ENCODE assay signal across 8 mouse cellular contexts in the genomic region with DNA sequence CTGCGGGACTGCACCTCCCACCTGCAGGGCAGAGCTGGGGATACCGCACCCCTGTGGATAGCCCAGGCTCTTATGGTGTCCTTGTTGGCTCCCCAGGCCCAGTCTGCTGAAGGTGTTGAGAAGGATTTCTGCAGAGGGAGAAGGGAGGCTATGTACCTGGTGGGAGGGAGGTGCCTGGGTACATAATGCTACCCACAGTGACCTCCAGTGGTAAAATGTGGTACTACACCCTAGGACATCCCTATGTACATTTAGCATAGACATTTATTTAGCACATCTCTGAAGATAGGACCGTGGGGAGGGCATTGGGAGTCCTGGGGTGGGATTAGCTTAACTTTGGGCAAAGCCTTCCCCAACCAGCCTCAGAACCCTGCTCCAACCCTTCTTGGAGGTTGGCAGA. TPM values are rescaled to one million over a fixed set of nuclear protein-coding genes. Genes with fewer than 3 reads are reported as not detected.
DNase-seq lines count a peak whose midpoint lies in the region; ATAC-seq and TF ChIP-seq lines count a peak whose summit lies in the region.

No protein-coding gene starts in this region.

- H3K4me2 ChIP-seq in forebrain, postnatal 0 days (ENCODE audit: low read depth), result no peak overlapping the region
- H3K4me2 ChIP-seq in forebrain, embryonic 13.5 days, result no peak overlapping the region
- H3K4me2 ChIP-seq in lung, postnatal 0 days (replicated peaks; ENCODE audit: low read depth, low read length), result no peak overlapping the region
- no peak overlapping the region for H3K4me2 ChIP-seq in stomach, postnatal 0 days (replicated peaks; ENCODE audit: low read depth)

- H3K9me3 ChIP-seq in forebrain, postnatal 0 days (ENCODE audit: low read length), result no peaks in the 10 kb centered on the region
- no peaks in the 10 kb centered on the region for H3K9me3 ChIP-seq in forebrain, embryonic 13.5 days (replicated peaks)
- H3K9me3 ChIP-seq in lung, postnatal 0 days (ENCODE audit: low read length), result no peaks in the 10 kb centered on the region
- no peaks in the 10 kb centered on the region for H3K9me3 ChIP-seq in stomach, postnatal 0 days (ENCODE audit: control insufficient read depth, low read length)

- TF ChIP-seq EP300 in lung, postnatal 0 days (IDR thresholded peaks at IDR 0.05), result no peak
- TF ChIP-seq EP300 in stomach, postnatal 0 days (optimal IDR thresholded peaks at IDR 0.05), result no peak

- TF ChIP-seq POLR2A in bone marrow macrophage, adult 2 months (IDR thresholded peaks at IDR 0.05; ENCODE audit: borderline replicate concordance, low read depth, low read length), result no peak

- H3K36me3 ChIP-seq in forebrain, postnatal 0 days (ENCODE audit: insufficient read depth), result no peaks in the 10 kb centered on the region; the same call in 1 of the 2 replicates
- H3K36me3 ChIP-seq in forebrain, embryonic 13.5 days (ENCODE audit: poor library complexity, severe bottlenecking), result no peaks in the 10 kb centered on the region
- H3K36me3 ChIP-seq in lung, postnatal 0 days (ENCODE audit: insufficient read depth, low read length), result no peaks in the 10 kb centered on the region
- no peaks in the 10 kb centered on the region for H3K36me3 ChIP-seq in stomach, postnatal 0 days (ENCODE audit: control insufficient read depth, insufficient read depth, low read length)

- no peak overlapping the region for H3K9ac ChIP-seq in forebrain, postnatal 0 days
- no peak overlapping the region for H3K9ac ChIP-seq in forebrain, embryonic 13.5 days
- H3K9ac ChIP-seq in lung, postnatal 0 days (replicated peaks; ENCODE audit: low read depth), result no peak overlapping the region
- no peak overlapping the region for H3K9ac ChIP-seq in stomach, postnatal 0 days (ENCODE audit: low read length)

- H3K4me1 ChIP-seq in forebrain, postnatal 0 days (ENCODE audit: insufficient read depth), result no peaks in the 10 kb centered on the region
- H3K4me1 ChIP-seq in forebrain, embryonic 13.5 days, result no peaks in the 10 kb centered on the region
- no peaks in the 10 kb centered on the region for H3K4me1 ChIP-seq in bone marrow macrophage, adult 2 months (ENCODE audit: control insufficient read depth, insufficient read depth, low read length)
- H3K4me1 ChIP-seq in lung, postnatal 0 days (ENCODE audit: insufficient read depth, low read depth, low read length), result 0 out of 2 replicates have a peak, but pooled peaks cover 5% of the 10 kb centered on the region
- H3K4me1 ChIP-seq in stomach, postnatal 0 days (replicated peaks; ENCODE audit: control insufficient read depth, insufficient read depth), result no peaks in the 10 kb centered on the region

- H3K27ac ChIP-seq in forebrain, postnatal 0 days (ENCODE audit: low read depth, low read length), result no peak overlapping the region
- no peak overlapping the region for H3K27ac ChIP-seq in forebrain, embryonic 13.5 days
- H3K27ac ChIP-seq in bone marrow macrophage, adult 2 months (ENCODE audit: insufficient read depth, low read depth, low read length), result no peak overlapping the region
- H3K27ac ChIP-seq in lung, postnatal 0 days (ENCODE audit: low read length), result no peak overlapping the region
- no peak overlapping the region for H3K27ac ChIP-seq in stomach, postnatal 0 days (replicated peaks)

- DNase-seq in forebrain, postnatal 0 days, result peak; percentile 84
- peak; percentile 45 for DNase-seq in 416B (ENCODE audit: low read depth)
- DNase-seq in kidney, postnatal 36 days, result peak; percentile 65 to 76
- DNase-seq in lung, postnatal 0 days (ENCODE audit: low spot score), result peak; percentile 75
- peak; percentile 69 for DNase-seq in stomach, postnatal 0 days (ENCODE audit: low spot score)

- 48% methylated on average over 3 of the region's 3 CpGs for WGBS in forebrain, postnatal 0 days
- WGBS in forebrain, embryonic 13.5 days, result 43% methylated on average over 3 of the region's 3 CpGs
- WGBS in lung, postnatal 0 days, result 56% methylated on average over 3 of the region's 3 CpGs
- WGBS in stomach, postnatal 0 days, result 53% methylated on average over 3 of the region's 3 CpGs

- ATAC-seq in forebrain, postnatal 0 days, result peak; percentile 34; the same call in 1 of the 2 replicates
- no peak for ATAC-seq in forebrain, embryonic 13.5 days
- peak; percentile 63 for ATAC-seq in granulocyte monocyte progenitor cell, adult 5-6 weeks (replicated peaks; ENCODE audit: poor library complexity, severe bottlenecking)
- no peak for ATAC-seq in lung, postnatal 0 days
- ATAC-seq in stomach, postnatal 0 days (ENCODE audit: low FRiP score, low TSS enrichment), result peak; percentile 24

- H3K27me3 ChIP-seq in forebrain, postnatal 0 days (ENCODE audit: insufficient read depth, low read length), result no peaks in the 10 kb centered on the region
- H3K27me3 ChIP-seq in forebrain, embryonic 13.5 days, result no peaks in the 10 kb centered on the region
- no peaks in the 10 kb centered on the region for H3K27me3 ChIP-seq in lung, postnatal 0 days (replicated peaks; ENCODE audit: insufficient read depth, low read length)
- H3K27me3 ChIP-seq in stomach, postnatal 0 days (ENCODE audit: control insufficient read depth, insufficient read depth, low read length), result no peaks in the 10 kb centered on the region

- no peak overlapping the region for H3K4me3 ChIP-seq in forebrain, postnatal 0 days (ENCODE audit: low read depth, low read length)
- no peak overlapping the region for H3K4me3 ChIP-seq in forebrain, embryonic 13.5 days
- no peak overlapping the region for H3K4me3 ChIP-seq in bone marrow macrophage, adult 2 months (ENCODE audit: insufficient read depth, low read length)
- H3K4me3 ChIP-seq in lung, postnatal 0 days (ENCODE audit: low read depth, low read length), result no peak overlapping the region
- no peak overlapping the region for H3K4me3 ChIP-seq in stomach, postnatal 0 days (ENCODE audit: low read depth, low read length)

- TF ChIP-seq CTCF in forebrain, postnatal 0 days (IDR thresholded peaks at IDR 0.05; ENCODE audit: low read depth), result peak; percentile 91
- peak; percentile 41; the same call in 1 of the 2 replicates for TF ChIP-seq CTCF in bone marrow macrophage, adult 2 months (IDR thresholded peaks at IDR 0.05; ENCODE audit: low read depth, low read length)
- TF ChIP-seq CTCF in lung, postnatal 0 days (IDR thresholded peaks at IDR 0.05), result peak; percentile 86
- peak; percentile 92 for TF ChIP-seq CTCF in stomach, postnatal 0 days (IDR thresholded peaks at IDR 0.05; ENCODE audit: low read depth)

RNA-seq across cellular contexts. Expression of a gene that starts 28.5 kb away (rescaled TPM):
- 1.1 and 2.4 TPM in 2 replicates for total RNA-seq in forebrain, postnatal 0 days (2014; rRNA removed)
- 1.4 and 1.5 TPM in 2 replicates for polyA plus RNA-seq in forebrain, postnatal 0 days (2015; fragmentation: Nextera tagmentation; extraction: Ambion mirVana)
- polyA plus RNA-seq in forebrain, embryonic 13.5 days (2015; fragmentation: Nextera tagmentation; extraction: Ambion mirVana), result 0.22 and 0.45 TPM in 2 replicates
- not detected in 2 replicates for polyA plus RNA-seq in bone marrow macrophage, adult 2 months (2012; ENCODE audit: insufficient read depth, insufficient read length, missing spikeins)
- total RNA-seq in granulocyte monocyte progenitor cell, adult 5-6 weeks (2014; fragmentation: Nextera tagmentation), result not detected in 2 replicates
- not detected in 2 replicates for total RNA-seq in granulocyte monocyte progenitor cell, adult 5-6 weeks (2017)
- polyA plus RNA-seq in lung, postnatal 0 days (2015; fragmentation: Nextera tagmentation; extraction: Ambion mirVana), result 15.9 and 20.2 TPM in 2 replicates
- polyA plus RNA-seq in stomach, postnatal 0 days (2015; fragmentation: Nextera tagmentation; extraction: Ambion mirVana), result 38.5 and 41.2 TPM in 2 replicates

Comparison
In these comparisons a context has a peak if more than half of its experiments do, and no peak if none do; other contexts are left out.
1. ATAC-seq: peak in forebrain, postnatal 0 days (single experiment), granulocyte monocyte progenitor cell, adult 5-6 weeks (single experiment) and stomach, postnatal 0 days (single experiment); none in forebrain, embryonic 13.5 days (single experiment) and lung, postnatal 0 days (single experiment).
2. CTCF ChIP-seq: peak in every context shown above with its lines; median percentile 92 in stomach, postnatal 0 days; 91 in forebrain, postnatal 0 days; 86 in lung, postnatal 0 days; 41 in bone marrow macrophage, adult 2 months.
3. Peak in every context shown above with its lines, with median percentiles within 50 percentile points of each other: DNase-seq.